Mouse (Mus musculus): ENCODE measurements around the gene Mcm5. TPM values are rescaled to one million over a fixed set of nuclear protein-coding genes. Genes with fewer than 3 reads are reported as not detected.

Mcm5 gene
- polyA plus RNA-seq, 1 experiment from 2014 or later, result 132 TPM

DNA sequence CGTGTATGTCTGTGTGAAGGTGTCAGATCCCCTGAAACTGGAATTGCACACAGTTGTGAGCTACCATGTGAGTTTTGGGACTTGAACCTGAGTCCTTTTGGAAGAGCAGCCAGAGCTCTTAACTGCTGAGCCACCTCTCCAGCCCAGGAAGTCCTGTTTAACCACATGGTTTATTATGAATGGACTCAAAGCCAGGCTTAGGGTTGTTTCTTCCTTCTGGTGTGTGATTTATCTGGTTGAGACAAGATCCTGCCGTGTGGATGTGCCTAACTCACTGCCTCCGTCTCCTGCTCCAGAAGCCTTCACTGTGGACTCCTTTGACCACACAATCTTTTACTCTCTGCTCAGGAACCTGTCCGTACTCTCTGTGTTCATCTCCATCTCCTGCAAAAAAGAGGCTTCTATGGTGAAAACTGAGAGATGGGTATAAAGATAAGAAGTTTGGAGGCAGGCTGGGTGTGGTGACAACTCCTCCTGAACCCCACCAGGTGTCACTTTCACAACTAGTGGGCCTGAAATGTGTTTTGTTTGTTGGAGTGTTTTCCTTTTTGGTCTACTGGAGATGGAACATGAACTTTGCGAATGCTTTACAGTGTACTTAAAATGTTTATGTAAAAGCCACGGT, 27.1 kb upstream of the Mcm5 start:
- Histone ChIP-seq H3K4me1 (0 out of 2 replicates have a peak, but pooled peaks cover 4% of the 10 kb centered on the region), H3K27me3 (peaks cover 3% of the 10 kb centered on the region; the same call in 1 of the 2 replicates), H3K36me3 (ENCODE audit: poor library complexity, severe bottlenecking) (no peaks in the 10 kb centered on the region), H3K27ac (no peak overlapping the region), H3K4me2 (no peak overlapping the region), H3K9ac (no peak overlapping the region), H3K9me3 (replicated peaks) (no peaks in the 10 kb centered on the region; the same call in 1 of the 2 replicates), H3K4me3 (no peak overlapping the region)
- no peak for ATAC-seq
- WGBS, result 83% methylated on average over 6 of the region's 6 CpGs

DNA sequence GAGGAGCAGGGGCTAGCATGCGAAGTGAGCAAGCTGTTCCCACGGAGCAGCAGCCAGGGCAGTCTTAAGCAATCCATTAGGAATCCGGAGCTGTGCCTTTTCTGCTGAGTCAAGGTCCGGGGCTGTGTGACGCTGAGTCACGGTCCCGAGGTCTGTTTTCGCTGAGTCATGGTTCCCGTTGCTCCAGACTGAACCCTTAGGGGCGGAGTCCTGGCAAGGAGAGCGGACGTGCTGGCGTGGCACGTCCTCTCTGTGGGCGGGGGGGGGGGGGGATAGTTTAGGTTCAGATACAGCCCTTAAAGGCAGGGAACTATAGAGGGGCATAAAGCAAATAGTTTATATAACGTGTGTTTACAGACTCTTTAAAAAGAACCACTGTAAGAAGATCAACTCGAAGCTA, 25.5 kb upstream of the Mcm5 start:
- Histone ChIP-seq H3K4me2 (peak overlapping the region; percentile 46), H3K9me3 (replicated peaks) (no peaks in the 10 kb centered on the region; the same call in 1 of the 2 replicates), H3K36me3 (ENCODE audit: poor library complexity, severe bottlenecking) (no peaks in the 10 kb centered on the region), H3K27me3 (peaks cover 3% of the 10 kb centered on the region; the same call in 1 of the 2 replicates), H3K27ac (no peak overlapping the region), H3K4me3 (peak overlapping the region; percentile 9; the same call in 1 of the 2 replicates), H3K9ac (no peak overlapping the region), H3K4me1 (0 out of 2 replicates have a peak, but pooled peaks cover 4% of the 10 kb centered on the region)
- WGBS, result 6% methylated on average over 17 of the region's 17 CpGs
- peak; percentile 92 for ATAC-seq

DNA sequence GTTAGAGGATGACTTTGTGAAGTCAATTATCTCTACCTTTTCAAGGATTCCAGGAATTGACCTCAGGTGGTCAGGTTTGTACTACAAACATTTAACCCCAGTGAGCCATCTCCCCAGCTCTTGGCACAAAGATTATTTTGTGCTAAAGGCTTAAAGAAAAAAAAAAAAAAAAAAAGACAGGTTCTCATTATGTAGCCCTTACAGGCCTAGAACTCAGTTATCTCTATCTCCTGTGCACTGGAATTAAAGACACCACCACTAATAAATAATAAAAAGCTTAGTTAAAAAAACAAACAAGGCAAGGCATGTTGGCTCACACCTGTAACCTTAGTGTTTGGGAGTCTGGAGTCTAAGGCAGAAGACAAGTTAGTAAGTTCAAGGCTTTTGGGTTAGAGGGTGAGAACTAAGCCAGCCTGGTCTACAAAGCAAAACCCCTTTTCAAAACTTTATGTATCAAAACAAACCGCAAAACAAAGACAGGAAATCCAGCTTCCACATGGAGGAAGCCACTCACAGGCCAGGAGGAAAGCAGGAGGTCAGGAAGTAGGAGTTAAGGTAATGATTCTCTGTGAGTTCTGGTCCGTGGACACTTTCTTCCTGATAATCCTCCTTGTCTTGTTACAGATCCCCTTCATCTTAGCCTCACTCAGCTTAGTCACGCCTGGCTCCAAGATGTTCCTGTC, 24.8 kb upstream of the Mcm5 start:
- H3K36me3 ChIP-seq (ENCODE audit: poor library complexity, severe bottlenecking), result no peaks in the 10 kb centered on the region
- no peak overlapping the region for H3K4me3 ChIP-seq
- no peak overlapping the region; the same call in 1 of the 2 replicates for H3K4me2 ChIP-seq
- 79% methylated on average over 3 of the region's 3 CpGs for WGBS
- no peak for ATAC-seq
- H3K9ac ChIP-seq, result no peak overlapping the region
- peaks cover 3% of the 10 kb centered on the region; the same call in 1 of the 2 replicates for H3K27me3 ChIP-seq
- peaks cover 10% of the 10 kb centered on the region; the same call in 1 of the 2 replicates for H3K4me1 ChIP-seq
- H3K9me3 ChIP-seq (replicated peaks), result no peaks in the 10 kb centered on the region; the same call in 1 of the 2 replicates
- no peak overlapping the region for H3K27ac ChIP-seq

DNA sequence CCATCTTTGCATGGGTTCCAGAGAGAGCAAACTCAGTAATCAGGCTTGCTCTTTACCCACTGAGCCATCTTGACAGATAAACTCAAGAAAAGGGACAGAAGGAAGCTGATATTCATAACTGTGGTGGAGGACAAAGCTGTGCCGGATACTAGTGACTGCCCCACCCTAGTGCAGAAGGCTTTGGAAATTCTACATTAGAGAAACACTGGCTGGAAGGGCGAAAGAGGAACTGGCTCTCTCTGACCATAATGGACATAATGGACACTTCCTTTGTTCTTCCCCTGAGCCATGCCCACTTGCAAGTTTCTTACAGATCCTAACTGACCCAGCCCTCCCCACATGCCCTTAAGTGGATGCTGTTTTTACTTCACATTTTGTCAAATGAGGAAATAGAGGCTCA, 23.4 kb upstream of the Mcm5 start:
- Histone ChIP-seq H3K4me3 (no peak overlapping the region), H3K4me2 (no peak overlapping the region), H3K36me3 (ENCODE audit: poor library complexity, severe bottlenecking) (no peaks in the 10 kb centered on the region), H3K9ac (no peak overlapping the region), H3K27me3 (peaks cover 3% of the 10 kb centered on the region; the same call in 1 of the 2 replicates), H3K27ac (no peak overlapping the region), H3K4me1 (peaks cover 11% of the 10 kb centered on the region; the same call in 1 of the 2 replicates), H3K9me3 (replicated peaks) (no peaks in the 10 kb centered on the region; the same call in 1 of the 2 replicates)
- no peak for ATAC-seq
- WGBS, result 88% methylated on average over 2 of the region's 2 CpGs

DNA sequence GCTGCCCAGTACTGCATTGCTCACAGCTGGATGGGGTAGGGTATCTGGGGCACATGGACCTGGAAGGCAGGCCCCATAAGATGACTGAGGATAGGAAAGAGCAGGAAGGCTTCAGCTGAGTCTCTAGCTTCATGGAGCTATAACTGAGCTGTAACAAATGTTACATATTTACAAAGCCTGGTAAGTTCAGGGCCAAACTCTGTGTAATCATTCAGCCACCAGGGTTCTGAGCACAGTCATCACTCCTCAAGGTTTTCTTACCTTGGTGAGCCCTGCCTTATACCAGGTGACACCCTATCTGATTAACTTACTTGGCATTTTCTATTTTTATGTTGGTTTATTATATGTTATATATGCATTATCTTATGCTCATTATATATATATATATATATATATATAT, 22.2 kb upstream of the Mcm5 start:
- H3K4me2 ChIP-seq, result no peak overlapping the region
- H3K36me3 ChIP-seq (ENCODE audit: poor library complexity, severe bottlenecking), result no peaks in the 10 kb centered on the region
- no peak overlapping the region for H3K4me3 ChIP-seq
- H3K27ac ChIP-seq, result no peak overlapping the region
- ATAC-seq, result no peak
- peaks cover 11% of the 10 kb centered on the region; the same call in 1 of the 2 replicates for H3K4me1 ChIP-seq
- H3K9me3 ChIP-seq (replicated peaks), result no peaks in the 10 kb centered on the region; the same call in 1 of the 2 replicates
- H3K9ac ChIP-seq, result no peak overlapping the region
- peaks cover 2% of the 10 kb centered on the region; the same call in 1 of the 2 replicates for H3K27me3 ChIP-seq

DNA sequence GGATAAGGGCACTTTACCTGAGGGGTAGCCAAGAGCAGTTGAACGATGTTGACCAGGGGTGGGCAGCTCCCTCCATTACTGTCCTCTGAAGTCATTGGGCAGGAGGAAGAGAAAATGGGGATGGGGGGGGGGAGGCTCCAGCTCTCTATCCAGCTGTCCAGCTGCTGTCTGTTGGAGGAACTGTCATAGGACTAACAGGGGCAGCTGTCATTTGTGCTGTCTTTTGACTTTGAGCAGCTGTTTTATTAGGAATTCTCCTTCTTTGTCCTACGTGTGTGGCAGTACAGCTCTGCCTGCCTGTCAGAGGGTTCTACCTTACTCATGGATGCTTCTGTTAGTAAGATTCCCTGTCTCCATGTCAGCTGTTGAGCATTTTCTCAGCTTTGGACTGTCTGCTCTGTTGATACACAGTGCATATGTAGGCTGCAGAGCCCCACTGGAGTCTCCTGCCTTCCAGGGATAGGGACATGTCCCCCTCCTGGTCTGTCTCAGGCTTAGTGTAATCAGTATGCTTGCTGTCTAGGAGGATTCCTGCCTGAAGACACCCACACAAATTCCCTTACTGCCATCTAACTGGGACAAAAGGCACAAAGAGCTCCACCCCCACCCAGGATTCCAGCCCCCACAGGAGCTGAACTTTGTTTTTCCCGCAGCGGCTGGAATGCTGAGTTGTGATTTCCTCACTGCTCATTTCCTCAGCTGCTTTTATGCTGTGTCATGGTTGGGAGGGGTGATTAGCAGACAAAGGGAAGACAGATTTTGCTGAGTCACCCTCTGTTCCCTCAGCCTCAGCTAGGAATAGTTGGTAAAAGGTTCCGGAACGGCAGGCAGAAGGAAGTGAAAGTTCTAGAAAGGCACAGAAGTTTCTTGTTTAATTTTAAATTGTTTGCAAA, 20.1 kb upstream of the Mcm5 start:
- Histone ChIP-seq H3K27ac (no peak overlapping the region; the same call in 1 of the 2 replicates), H3K9me3 (replicated peaks) (no peaks in the 10 kb centered on the region; the same call in 1 of the 2 replicates), H3K4me3 (no peak overlapping the region), H3K9ac (0 out of 2 replicates have a peak overlapping the region, but pooled peaks have one; percentile 21), H3K27me3 (no peaks in the 10 kb centered on the region), H3K4me2 (peak overlapping the region; percentile 28; the same call in 1 of the 2 replicates), H3K4me1 (peaks cover 17% of the 10 kb centered on the region; the same call in 1 of the 2 replicates), H3K36me3 (ENCODE audit: poor library complexity, severe bottlenecking) (no peaks in the 10 kb centered on the region)
- ATAC-seq, result peak; percentile 37; the same call in 1 of the 2 replicates
- WGBS, result 32% methylated on average over 6 of the region's 6 CpGs

DNA sequence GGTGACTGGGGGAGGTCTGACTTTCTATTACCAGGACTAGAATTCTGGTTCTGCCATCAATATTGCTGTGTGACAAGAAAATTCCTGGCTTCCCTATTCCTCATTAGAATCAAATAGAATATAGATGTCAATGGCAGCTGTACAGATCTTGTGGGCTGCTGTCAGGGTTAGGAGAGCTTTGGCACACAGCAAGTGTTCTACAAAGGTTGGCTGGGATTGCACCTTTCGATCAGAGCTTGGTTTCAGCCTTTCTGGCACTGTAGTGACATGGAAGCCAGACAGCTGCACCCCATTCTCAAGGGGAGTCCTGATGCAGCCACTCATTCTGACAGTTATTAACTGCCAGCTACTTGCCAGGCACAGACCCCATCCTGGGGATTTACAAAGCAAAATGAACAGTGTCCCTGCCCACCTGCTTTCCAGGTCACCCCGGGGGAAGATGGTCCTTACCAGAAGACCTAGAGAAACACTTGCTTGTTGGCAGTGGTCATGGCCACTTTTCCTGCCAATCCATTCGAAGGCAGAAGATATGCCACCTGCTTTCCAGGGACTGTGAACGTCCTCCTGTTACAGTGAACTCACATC, 18.5 kb upstream of the Mcm5 start:
- no peak overlapping the region for H3K4me2 ChIP-seq
- peaks cover 17% of the 10 kb centered on the region; the same call in 1 of the 2 replicates for H3K4me1 ChIP-seq
- H3K9me3 ChIP-seq (replicated peaks), result no peaks in the 10 kb centered on the region
- H3K4me3 ChIP-seq, result no peak overlapping the region
- H3K36me3 ChIP-seq (ENCODE audit: poor library complexity, severe bottlenecking), result no peaks in the 10 kb centered on the region
- no peak overlapping the region for H3K27ac ChIP-seq
- no peaks in the 10 kb centered on the region for H3K27me3 ChIP-seq
- H3K9ac ChIP-seq, result no peak overlapping the region
- no peak for ATAC-seq
- WGBS, result 81% methylated on average over 4 of the region's 4 CpGs

DNA sequence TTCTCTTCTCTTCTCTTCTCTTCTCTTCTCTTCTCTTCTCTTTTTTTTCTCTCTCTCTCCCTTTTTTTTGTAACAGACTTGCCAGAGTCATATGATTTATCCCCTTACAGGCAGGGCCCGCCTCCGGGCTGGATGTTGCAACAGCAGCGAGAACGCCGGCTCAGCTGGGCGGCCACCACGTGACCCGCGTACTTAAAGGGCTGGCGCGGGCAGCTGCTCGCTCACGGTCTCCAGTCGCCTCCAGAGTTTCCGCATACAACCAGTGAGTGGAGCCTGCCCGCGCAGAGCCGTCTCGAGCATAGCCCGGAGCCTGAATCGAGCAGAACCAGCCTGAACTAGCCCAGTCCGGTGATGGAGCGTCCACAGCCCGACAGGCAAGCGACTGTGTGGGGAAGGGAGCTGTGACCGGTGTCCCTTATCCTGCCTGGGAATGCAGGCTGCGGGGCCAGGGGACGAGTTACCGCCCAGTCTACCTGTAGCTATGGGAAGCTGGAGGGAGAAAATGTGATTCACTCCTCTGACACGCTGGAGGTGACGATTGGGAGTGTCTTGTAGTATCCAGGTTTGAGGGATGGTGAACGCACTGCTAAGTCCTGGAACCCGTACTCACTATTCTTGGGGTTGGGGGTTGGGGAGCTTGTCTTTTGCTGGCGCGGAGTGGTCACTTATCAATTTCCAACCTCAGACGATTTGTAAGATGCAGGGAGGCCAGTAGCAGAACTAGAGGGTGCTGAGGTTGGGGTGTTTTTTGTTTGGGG, 15.8 kb upstream of the Mcm5 start, which contains the start of gene Hmox1:
Hmox1 (plus strand) TSS at position 223 of the 758 bp plus-strand sequence.
- Histone ChIP-seq H3K9me3 (replicated peaks) (no peaks in the 10 kb centered on the region), H3K36me3 (ENCODE audit: poor library complexity, severe bottlenecking) (no peaks in the 10 kb centered on the region), H3K4me1 (peaks cover 17% of the 10 kb centered on the region; the same call in 1 of the 2 replicates), H3K27me3 (no peaks in the 10 kb centered on the region), H3K4me3 (peak within 1 kb of the TSS; percentile 55), H3K27ac (no peak within 1 kb of the TSS), H3K4me2 (peak within 1 kb of the TSS; percentile 90), H3K9ac (peak within 1 kb of the TSS; percentile 75)
- ATAC-seq, result peak; percentile 94
- WGBS, result under 1% methylated on average over 36 of the region's 36 CpGs

DNA sequence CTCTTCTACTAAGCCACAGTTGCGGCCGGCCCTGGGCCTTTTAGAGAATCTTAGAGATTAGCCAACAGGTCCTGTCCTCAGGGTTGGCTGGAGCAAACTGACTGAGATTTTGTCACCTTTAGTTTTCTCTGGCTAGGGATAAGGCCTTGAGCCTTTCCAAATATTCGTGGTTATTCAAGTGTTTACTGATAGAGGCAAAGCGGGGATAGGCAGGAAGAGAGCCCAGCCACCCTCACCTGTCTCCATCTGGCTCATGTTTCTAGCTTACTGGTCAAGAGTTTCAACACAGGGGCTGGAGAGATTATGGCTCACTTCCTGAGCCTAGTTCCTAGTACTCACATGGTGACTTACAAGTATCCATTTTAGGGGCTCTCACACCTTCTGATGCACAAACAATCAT, 6.4 kb upstream of the Mcm5 start:
- Histone ChIP-seq H3K4me3 (no peak overlapping the region), H3K4me2 (no peak overlapping the region), H3K4me1 (no peaks in the 10 kb centered on the region), H3K36me3 (ENCODE audit: poor library complexity, severe bottlenecking) (no peaks in the 10 kb centered on the region), H3K9ac (no peak overlapping the region), H3K9me3 (replicated peaks) (no peaks in the 10 kb centered on the region), H3K27ac (no peak overlapping the region), H3K27me3 (no peaks in the 10 kb centered on the region)
- no peak for ATAC-seq
- 90% methylated on average over 4 of the region's 4 CpGs for WGBS

DNA sequence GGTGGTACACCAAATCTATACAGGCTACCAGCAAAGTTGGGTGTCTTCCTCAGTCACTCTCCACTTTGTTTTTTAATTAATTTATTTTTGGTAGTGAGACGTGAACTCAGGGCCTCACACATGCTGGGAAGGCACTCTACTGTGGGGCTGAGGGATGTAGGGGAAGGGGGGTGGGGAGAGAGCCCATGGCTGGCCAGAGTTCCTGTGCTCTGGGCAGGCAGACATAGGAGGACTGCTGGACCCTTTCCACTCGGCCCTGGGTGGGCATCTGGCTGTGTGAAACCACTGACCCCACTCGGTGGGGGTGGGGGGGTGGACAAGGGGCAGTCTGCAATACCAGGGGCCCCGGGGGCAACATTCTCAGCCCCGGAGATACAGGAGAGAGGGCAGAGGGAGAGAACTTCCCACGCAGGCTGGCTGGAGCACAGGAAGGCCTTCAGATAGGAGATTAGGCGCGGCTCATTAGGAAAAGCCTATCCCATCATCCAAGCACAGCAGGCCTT, 5.9 kb upstream of the Mcm5 start:
- no peaks in the 10 kb centered on the region for H3K27me3 ChIP-seq

More for the DNA sequence above, 5.9 kb upstream of the Mcm5 start:
- H3K4me3 ChIP-seq, result no peak overlapping the region
- H3K9me3 ChIP-seq (replicated peaks), result no peaks in the 10 kb centered on the region
- no peak overlapping the region for H3K27ac ChIP-seq
- H3K4me2 ChIP-seq, result no peak overlapping the region
- ATAC-seq, result no peak
- H3K36me3 ChIP-seq (ENCODE audit: poor library complexity, severe bottlenecking), result no peaks in the 10 kb centered on the region
- no peak overlapping the region for H3K9ac ChIP-seq
- WGBS, result 48% methylated on average over 8 of the region's 8 CpGs
- no peaks in the 10 kb centered on the region for H3K4me1 ChIP-seq
